Mouse (Mus musculus) NIH3T3 (cell line): ENCODE measurements at regions not wholly inside any gene's neighbourhood (a gene's known extent, or its start where the extent isn't known, plus 50 kb on each side); places are given as distances from the start of the nearest gene placed in this dataset.
A peak's percentile ranks its signal among the peaks of the same experiment; 100 is the strongest.

Experiments used
- DNase-seq: peaks from one replicate; pipeline ENCODE4 v3.0.0-alpha.2; 2012; ENCODE audit warnings: low read depth

DNA sequence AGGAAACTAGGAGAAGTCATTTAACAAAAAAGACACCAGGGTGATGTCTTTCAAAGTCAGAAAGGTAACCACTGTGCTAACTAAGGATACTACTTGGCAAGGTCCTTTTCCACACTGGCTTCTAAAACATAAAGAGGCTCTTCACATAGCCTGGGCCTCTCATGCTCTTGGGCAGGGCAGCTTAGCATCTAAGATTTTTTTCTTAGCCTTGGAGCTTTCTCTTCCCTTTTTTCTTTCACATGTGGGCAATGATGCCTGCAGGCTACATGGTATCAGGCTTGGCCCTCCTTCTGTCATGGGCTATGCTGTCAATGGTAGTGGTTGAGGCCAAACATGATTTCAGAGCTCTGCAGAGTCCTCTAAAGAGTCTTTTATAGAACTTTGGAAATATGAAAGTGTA lies 60.6 kb downstream of the Serpinb6d start:
- no peak for DNase-seq

DNA sequence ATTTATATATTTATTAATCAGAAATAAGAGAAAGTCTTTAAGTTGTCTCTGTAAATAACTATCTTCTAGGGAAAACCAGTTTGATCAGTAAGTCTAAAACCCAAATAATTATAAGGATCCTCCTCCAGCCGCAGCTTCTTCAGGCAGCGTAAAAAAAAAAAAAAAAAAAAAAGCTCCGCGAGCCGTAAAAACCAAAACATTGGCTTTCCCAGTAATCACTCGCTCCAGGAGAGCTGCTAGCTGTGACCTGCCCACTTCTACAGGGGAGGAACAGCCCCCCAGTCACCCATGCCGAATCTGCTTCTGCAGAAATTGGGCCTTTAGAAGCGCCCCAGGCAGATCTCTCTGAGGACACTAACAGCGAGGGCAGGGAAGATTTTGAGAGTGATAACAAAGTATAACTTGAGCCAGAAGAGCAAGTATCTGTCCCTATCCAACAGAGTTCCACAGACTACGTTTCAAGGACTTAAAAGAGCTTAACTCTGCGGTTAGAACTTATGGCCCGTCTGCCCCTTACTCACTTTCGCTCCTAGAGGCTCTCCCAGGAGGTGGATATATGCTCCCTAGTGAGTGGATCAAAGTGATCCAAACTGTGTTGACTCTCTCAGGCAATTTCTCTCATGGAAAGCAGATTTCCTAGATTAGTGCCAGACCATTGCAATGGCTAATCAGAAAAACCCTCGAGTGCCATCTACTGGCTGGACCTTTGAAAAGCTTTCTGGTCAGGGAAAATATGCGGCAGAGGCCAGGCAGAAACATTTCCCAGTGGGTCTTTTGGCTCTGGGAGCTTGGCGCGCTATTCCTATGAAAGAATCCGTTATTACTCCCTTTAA lies 80.7 kb downstream of the Serpinb6e start:
- peak; percentile 84 for DNase-seq

DNA sequence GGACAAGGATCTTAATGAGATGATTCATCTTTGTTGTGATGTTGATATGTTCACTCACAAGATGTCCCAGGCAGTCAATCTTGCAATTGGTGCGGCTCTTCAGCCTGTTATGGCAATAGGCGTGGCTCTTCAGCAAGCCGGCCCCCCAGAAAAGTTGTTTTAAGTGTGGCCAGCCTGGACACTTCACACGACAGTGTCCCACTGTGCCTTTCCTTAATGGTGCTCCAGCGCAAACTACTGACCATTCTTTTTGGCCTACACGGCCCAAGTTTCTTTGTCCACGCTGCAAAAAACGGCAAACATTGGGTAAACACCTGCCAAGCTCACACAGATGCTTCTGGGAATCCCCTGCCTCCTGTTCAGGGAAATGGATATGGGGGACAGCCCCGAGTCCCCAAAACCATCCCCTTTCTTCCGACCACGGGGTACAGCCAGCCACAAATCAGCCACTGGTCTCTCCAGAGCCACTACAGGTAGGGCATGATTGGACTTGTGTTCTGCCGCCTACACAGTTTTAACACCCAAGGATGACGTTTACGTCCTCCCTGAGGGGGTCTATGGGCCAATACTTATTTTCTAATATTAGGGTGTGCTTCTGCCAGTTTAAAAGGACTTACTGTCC lies 79.8 kb downstream of the Serpinb6e start:
- DNase-seq, result no peak
